Mouse (Mus musculus) G1E (cell line): Measurements from ENCODE around the gene Notch2.

Source experiments
- CTCF ChIP-seq: IDR thresholded peaks from 2 replicates; pipeline ENCODE4 v1.5.1; 2012; ENCODE audit warnings: low read depth, low read length, inconsistent platforms, mixed read lengths
- GATA1 ChIP-seq: IDR thresholded peaks from 2 replicates; pipeline ENCODE4 v1.6.1; 2012; ENCODE audit warnings: borderline replicate concordance, low read length, inconsistent platforms, mixed read lengths
- GATA2 ChIP-seq: IDR thresholded peaks from 2 replicates; pipeline ENCODE4 v1.6.1; 2012; ENCODE audit warnings: low read depth, low read length, inconsistent platforms, borderline replicate concordance
- TAL1 ChIP-seq: conservative IDR thresholded peaks from 2 replicates; pipeline ENCODE4 v1.6.1; 2012; ENCODE audit warnings: low read depth, low read length, inconsistent platforms, mixed read lengths

DNA sequence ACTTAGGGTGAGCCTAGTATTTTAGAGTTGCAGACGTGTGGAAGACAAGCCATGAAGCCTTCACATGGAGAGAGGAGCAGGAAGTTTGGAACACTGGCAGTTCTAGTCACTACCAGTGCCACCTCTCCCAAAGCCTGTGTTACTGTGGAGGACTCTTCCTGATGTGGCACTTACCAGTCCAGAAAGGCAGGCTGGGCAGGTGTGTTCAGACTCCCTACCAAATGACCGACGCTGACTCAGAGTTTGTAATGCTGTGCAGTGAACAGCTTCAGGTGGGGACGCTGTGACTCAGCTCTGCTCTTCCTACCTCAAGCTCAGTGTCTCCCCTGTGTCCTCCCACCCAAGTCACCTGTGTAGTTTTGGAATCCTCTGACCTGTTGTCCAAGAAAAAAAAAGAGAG is 67.3 kb downstream of the Notch2 start:
- no peak for TF ChIP-seq GATA1
- no peak for TF ChIP-seq CTCF
- no peak for TF ChIP-seq TAL1
- no peak for TF ChIP-seq GATA2
